Mouse (Mus musculus) hindbrain, embryonic 14.5 days (tissue): Measurements from ENCODE around the gene Arpp21. TPM values are rescaled to one million over a fixed set of nuclear protein-coding genes. Genes with fewer than 3 reads are reported as not detected.

Experiments used
- ATAC-seq: fragments of 200-750 bp; cut with Nextera tagmentation; 2 replicates; pipeline ENCODE4 v1.8.0; 2017; ENCODE audit warnings: moderate number of reproducible peaks, mild to moderate bottlenecking, moderate TSS enrichment, moderate library complexity; ENCODE audit not compliant: low FRiP score
- DNase-seq: peaks from one replicate; pipeline ENCODE4 v3.0.0-alpha.2; 2015; ENCODE audit warnings: low spot score
- H3K27ac ChIP-seq: fragments of 300-500 bp; sonication (generic); 2 replicates; pipeline ENCODE4 v1.5.1; 2014; ENCODE audit warnings: mild to moderate bottlenecking, moderate library complexity
- H3K27me3 ChIP-seq: fragments of 300-500 bp; sonication (generic); 2 replicates; pipeline ENCODE4 v1.6.1; 2014; ENCODE audit warnings: mild to moderate bottlenecking, low read length, mixed read lengths; ENCODE audit not compliant: control insufficient read depth, insufficient read depth
- H3K36me3 ChIP-seq: fragments of 300-500 bp; sonication (generic); replicated peaks from 2 replicates; pipeline ENCODE4 v1.6.1; 2014; ENCODE audit not compliant: control insufficient read depth, insufficient read depth
- H3K4me1 ChIP-seq: fragments of 300-500 bp; sonication (generic); replicated peaks from 2 replicates; pipeline ENCODE4 v1.6.1; 2014; ENCODE audit warnings: antibody characterized with exemption, low read length, mixed read lengths; ENCODE audit not compliant: control insufficient read depth, insufficient read depth
- H3K4me2 ChIP-seq: fragments of 300-500 bp; sonication (generic); replicated peaks from 2 replicates; pipeline ENCODE4 v1.6.1; 2014; ENCODE audit warnings: mild to moderate bottlenecking, moderate library complexity
- H3K4me3 ChIP-seq: fragments of 300-500 bp; sonication (generic); replicated peaks from 2 replicates; pipeline ENCODE4 v1.5.1; 2014; ENCODE audit warnings: mild to moderate bottlenecking, low read length
- H3K9ac ChIP-seq: fragments of 300-500 bp; sonication (generic); 2 replicates; pipeline ENCODE4 v1.6.1; 2014
- H3K9me3 ChIP-seq: fragments of 300-500 bp; sonication (generic); 2 replicates; pipeline ENCODE4 v1.6.1; 2016; ENCODE audit warnings: low read length; ENCODE audit not compliant: control insufficient read depth
- WGBS: fragments of 180-500 bp; shearing (Covaris S2); extraction: QIAGEN DNeasy Blood & Tissue Kit; methylation state at CpG from one replicate; pipeline ENCODE4 v1.1.7; 2014; 5-methylcytosine and 5-hydroxymethylcytosine counted together
- polyA plus RNA-seq: library from polyadenylated mRNA; unstranded; fragments of >200 nt; fragmentation: Nextera tagmentation; extraction: Ambion mirVana; gene quantifications from 2 replicates; pipeline ENCODE4 v1.2.1, GENCODE M21; 2014

Gene Arpp21
- polyA plus RNA-seq, result 29.1 and 40.8 TPM in 2 replicates

DNA sequence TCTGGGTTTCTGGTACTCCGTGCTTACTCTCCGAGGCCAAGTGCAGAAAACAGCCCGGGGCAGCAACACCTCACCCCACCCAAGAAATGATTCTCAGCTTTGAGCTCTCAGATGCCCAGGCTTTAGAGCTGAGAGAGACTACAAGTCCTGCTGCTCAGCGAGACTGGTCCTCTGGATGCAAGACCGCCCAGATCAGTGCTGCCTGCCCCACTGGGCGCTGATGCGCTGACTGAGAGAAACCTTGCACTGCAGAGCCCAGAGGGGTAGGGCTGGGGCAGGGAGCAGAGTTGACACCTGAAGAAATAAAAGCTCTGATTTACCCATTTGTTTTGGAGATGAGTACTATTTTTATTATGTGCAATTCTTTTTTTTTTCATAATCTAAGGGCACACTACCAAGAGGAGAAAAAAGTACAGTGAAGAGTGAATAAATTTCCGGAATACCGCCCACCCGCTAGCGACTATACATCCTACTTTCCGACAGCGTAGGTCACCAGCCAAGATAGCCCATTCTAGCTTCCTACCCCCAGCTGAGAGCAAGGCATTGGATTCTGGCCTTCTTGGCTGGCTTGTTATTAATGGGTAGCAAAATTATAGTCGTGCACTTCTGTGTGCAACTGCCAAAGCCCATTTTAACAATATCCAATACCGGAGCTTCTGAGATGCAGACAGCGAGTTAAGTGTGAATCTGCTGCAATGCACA is at the start of gene Arpp21:
Arpp21 (minus strand) TSS at position 243 of the 702 bp plus-strand sequence.
- ATAC-seq, result peak; percentile 55
- no peaks in the 10 kb centered on the region for H3K36me3 ChIP-seq
- peak within 1 kb of the TSS; percentile 98 for H3K27ac ChIP-seq
- DNase-seq, result peak; percentile 50
- 13% methylated on average over 16 of the region's 16 CpGs for WGBS
- peaks cover 6% of the 10 kb centered on the region; the same call in 1 of the 2 replicates for H3K27me3 ChIP-seq
- H3K4me3 ChIP-seq, result peak within 1 kb of the TSS; percentile 63
- H3K9me3 ChIP-seq, result no peaks in the 10 kb centered on the region
- H3K9ac ChIP-seq, result peak within 1 kb of the TSS; percentile 98
- peak within 1 kb of the TSS; percentile 88 for H3K4me2 ChIP-seq
- no peaks in the 10 kb centered on the region; the same call in 1 of the 2 replicates for H3K4me1 ChIP-seq

DNA sequence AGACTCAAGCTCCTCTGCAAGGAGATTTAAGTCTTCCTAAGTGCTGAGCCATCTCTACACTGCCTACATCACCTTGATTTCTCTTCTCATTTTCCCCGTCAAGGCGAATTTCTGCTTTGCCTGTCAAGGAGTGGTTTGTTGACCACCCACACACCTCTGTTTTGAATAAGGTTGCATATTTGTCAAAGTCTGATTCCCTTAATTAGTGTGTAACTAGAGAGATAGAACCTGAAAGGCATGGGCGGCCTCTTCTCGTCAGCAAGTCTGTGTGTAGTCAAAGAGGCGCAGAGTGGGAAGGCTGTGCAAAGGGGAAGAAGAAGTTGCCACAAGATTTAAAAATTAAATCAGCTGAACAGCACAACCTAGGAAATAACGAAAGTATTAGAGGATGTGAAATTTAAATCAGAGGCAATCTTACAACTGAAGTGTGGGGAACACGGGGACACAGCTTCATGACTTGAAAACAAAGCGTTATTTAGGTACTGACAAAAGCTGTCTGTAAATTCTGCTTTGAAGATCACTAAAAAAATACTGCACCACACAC is 36.8 kb upstream of the Arpp21 start:
- 86% methylated on average over 8 of the region's 8 CpGs for WGBS
- Histone ChIP-seq H3K4me3 (no peak overlapping the region), H3K9me3 (no peaks in the 10 kb centered on the region), H3K27me3 (no peaks in the 10 kb centered on the region), H3K4me1 (no peaks in the 10 kb centered on the region), H3K9ac (no peak overlapping the region), H3K4me2 (no peak overlapping the region), H3K36me3 (no peaks in the 10 kb centered on the region), H3K27ac (no peak overlapping the region)
- DNase-seq (no peak), ATAC-seq (no peak)

DNA sequence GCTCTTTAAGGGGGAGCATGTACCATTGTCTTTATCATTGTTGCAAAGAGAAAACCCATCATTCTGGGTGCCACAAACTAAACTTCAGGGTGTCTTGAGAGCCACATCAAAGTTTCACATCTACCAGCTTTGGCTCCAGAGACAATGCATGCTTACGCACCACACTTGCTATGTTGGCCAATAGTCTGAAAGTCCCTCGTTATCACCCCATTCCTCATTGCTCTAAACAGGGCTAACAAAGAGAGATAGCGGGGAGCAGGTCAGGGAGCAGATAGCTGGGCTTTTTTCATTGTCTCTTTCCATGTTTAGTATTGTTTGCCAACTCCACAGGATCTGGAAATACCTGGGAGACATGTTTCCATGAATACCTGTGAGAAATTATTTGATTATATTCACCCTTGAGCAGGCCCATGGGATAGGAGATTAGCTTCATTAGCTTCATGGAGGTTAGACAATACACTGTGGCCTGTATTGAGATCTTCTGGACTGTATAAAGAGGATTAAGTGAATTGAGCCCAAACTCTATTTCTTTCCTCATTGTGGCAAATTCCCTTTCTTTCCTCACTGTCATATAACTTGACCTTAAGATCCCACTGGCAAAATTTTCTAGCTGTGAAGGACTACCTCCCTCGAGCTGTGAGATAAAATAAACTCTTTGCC is 29.4 kb upstream of the Arpp21 start:
- Histone ChIP-seq H3K9ac (no peak overlapping the region), H3K4me3 (no peak overlapping the region), H3K4me2 (no peak overlapping the region), H3K36me3 (no peaks in the 10 kb centered on the region), H3K9me3 (no peaks in the 10 kb centered on the region), H3K27ac (no peak overlapping the region), H3K27me3 (no peaks in the 10 kb centered on the region), H3K4me1 (no peaks in the 10 kb centered on the region)
- 70% methylated on average over 4 of the region's 4 CpGs for WGBS
- ATAC-seq (no peak), DNase-seq (no peak)

DNA sequence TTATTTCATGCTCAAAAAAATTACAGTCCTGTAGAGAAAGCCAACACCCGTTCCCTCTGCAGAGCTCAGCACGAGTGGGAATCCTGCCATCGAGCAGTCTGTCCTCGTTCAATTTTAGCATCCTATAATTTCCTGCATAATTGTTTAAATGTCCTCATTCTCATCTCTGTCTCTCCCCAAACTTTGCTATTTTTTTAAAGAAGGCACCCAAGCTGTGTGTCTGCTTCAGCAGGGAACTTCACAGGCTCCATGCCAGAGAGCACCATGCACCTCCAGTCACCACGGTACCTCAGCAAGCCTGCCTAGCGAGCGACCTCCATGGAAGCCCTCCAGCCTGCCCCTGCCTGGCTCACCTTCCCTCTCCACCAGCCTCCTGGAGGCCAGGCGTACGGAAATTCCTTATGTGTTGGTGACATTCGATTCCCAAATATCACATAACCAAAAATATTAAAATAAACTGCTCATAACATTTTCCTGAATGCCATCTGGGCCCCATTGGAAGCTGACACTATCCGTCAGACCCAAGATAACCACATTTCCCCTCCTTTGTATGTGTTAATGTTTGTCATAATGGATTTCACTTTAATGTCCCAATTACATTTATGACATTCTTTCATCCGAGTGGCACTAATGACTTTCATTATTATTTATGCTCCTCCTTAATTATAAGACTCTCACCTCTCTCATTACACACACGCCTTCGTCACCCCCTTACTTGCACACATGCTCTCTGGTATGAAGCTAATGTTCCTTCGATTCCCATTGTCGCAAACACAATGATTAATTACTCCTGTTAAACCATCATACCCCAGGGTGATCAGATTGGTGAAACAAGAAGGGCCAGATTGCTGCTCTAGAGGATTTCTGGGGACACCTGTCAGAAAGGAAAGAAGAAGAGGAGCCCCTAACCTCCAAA is 26.5 kb upstream of the Arpp21 start:
- Histone ChIP-seq H3K36me3 (no peaks in the 10 kb centered on the region), H3K9ac (no peak overlapping the region), H3K4me3 (no peak overlapping the region), H3K4me1 (no peaks in the 10 kb centered on the region), H3K27ac (peak overlapping the region; percentile 7; the same call in 1 of the 2 replicates), H3K9me3 (no peaks in the 10 kb centered on the region), H3K27me3 (no peaks in the 10 kb centered on the region), H3K4me2 (no peak overlapping the region)
- peak; percentile 51; the same call in 1 of the 2 replicates for ATAC-seq
- WGBS, result 65% methylated on average over 16 of the region's 16 CpGs
- no peak for DNase-seq

DNA sequence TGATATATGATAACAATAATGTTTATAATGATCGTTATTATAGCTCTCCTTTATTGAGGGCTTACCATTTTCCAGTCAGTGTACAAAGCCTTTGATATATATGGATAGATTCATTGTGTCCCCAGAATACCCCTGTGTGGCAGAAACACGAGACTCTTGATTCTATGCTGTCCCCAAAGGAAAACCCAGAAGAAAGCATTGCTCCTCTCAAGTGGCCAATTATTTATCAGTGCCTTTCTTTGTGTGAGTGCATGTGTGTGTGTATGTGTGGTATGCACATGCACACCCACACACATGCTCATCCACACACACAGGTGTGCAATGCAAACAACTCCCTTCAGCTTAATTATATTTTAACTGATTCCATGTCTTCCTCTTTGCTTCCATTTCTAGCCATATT is 25.8 kb upstream of the Arpp21 start:
- no peak for DNase-seq

DNA sequence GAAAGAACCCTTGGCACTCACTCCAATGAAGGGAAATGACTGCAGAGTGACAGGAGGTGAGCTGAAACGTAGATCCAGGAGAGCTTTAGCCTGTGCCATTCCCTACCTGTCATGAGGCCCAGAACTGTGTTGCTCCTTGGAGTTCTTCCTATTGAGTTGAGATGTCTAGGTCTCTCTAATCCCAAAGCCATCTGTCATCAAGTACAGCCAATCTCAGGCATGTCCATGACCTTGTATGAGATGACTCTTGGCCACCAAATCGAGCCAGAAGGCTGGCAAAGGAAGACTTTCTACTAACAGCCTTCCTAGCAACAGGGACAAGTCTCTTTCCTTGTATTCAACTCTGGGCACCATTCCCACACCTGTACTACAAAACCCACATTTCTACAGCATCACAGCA is 25.0 kb upstream of the Arpp21 start:
- H3K4me2 ChIP-seq, result no peak overlapping the region
- DNase-seq (no peak), ATAC-seq (no peak)
- H3K9ac ChIP-seq, result no peak overlapping the region
- 0 out of 2 replicates have a peak overlapping the region, but pooled peaks have one; percentile 7 for H3K27ac ChIP-seq
- H3K4me1 ChIP-seq, result no peaks in the 10 kb centered on the region
- no peaks in the 10 kb centered on the region for H3K27me3 ChIP-seq
- WGBS, result 82% methylated on average over 2 of the region's 2 CpGs
- no peaks in the 10 kb centered on the region for H3K36me3 ChIP-seq
- no peak overlapping the region for H3K4me3 ChIP-seq
- H3K9me3 ChIP-seq, result no peaks in the 10 kb centered on the region

More for the DNA sequence above, 25.8 kb upstream of the Arpp21 start:
- Histone ChIP-seq H3K27ac (peak overlapping the region; percentile 7; the same call in 1 of the 2 replicates), H3K36me3 (no peaks in the 10 kb centered on the region), H3K9me3 (no peaks in the 10 kb centered on the region), H3K4me3 (no peak overlapping the region), H3K27me3 (no peaks in the 10 kb centered on the region), H3K4me1 (no peaks in the 10 kb centered on the region), H3K9ac (no peak overlapping the region), H3K4me2 (no peak overlapping the region)
- ATAC-seq, result no peak
- 57% methylated on average over 2 of the region's 2 CpGs for WGBS

DNA sequence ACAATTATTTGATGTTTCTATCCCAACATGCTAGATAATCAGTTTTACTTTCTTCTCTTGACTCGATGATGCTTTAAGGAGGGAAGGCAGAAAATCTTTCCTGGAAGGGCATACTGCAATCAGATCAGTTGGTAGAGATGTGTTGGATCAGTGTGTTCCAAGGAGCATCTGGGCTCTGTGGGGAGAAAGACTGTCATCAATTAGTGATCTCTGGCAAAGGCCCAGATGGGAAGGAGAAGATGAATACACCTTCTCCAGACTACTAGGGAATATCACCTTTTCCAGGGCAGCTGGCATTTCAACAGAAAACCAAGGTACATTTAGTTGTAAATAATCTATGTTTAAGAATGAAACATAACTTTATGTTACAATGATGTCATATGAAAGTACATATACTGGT is 22.8 kb upstream of the Arpp21 start:
- H3K9ac ChIP-seq, result no peak overlapping the region
- no peak overlapping the region for H3K4me3 ChIP-seq
- 87% methylated on average over 1 of the region's 1 CpGs for WGBS
- ATAC-seq, result no peak
- H3K36me3 ChIP-seq, result no peaks in the 10 kb centered on the region
- H3K4me1 ChIP-seq, result no peaks in the 10 kb centered on the region
- H3K27ac ChIP-seq, result no peak overlapping the region
- no peaks in the 10 kb centered on the region for H3K27me3 ChIP-seq
- no peak for DNase-seq
- H3K4me2 ChIP-seq, result no peak overlapping the region
- H3K9me3 ChIP-seq, result no peaks in the 10 kb centered on the region

DNA sequence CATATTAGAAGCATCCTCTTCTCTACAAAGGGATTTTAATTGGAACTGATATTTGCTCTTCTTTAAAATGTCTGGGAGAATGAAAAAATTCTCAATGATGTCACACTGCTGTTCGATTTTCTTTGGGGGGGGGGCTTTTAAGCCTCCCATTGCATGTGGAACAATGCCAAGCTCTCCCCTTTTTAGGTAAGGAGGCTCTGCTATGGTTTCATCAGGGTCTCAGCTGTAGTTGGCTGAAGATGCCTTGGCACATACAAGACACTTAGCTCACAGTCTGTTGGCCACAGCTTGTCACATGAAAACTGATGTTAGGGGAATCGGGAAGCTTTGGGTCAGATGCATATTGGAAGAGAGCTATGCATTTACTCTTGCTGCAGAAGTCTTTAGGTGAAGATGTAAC is 20.2 kb upstream of the Arpp21 start:
- Histone ChIP-seq H3K27ac (no peak overlapping the region), H3K9me3 (no peaks in the 10 kb centered on the region), H3K27me3 (no peaks in the 10 kb centered on the region), H3K9ac (no peak overlapping the region), H3K36me3 (no peaks in the 10 kb centered on the region), H3K4me1 (no peaks in the 10 kb centered on the region), H3K4me2 (no peak overlapping the region), H3K4me3 (no peak overlapping the region)
- no peak for DNase-seq
- WGBS, result 71% methylated on average over 2 of the region's 2 CpGs
- no peak for ATAC-seq

DNA sequence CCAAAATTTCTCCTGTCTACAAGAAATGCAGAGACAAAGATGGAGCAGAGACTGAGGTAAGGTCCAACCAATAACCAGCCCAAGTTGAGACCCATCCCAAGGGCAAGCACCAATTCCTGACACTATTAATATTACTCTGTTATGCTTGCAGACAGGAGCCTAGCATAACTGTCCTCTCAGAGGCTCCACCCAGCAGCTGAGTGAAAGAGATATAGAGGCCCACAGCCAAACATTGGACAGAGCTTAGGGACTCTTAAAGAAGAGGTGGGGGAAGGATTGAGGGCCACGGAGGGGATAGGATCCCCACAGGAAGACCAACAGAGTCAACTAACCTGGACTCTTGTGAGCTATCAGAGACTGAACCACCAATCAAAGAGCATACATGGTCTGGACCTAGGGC is 18.0 kb upstream of the Arpp21 start:
- WGBS, result 83% methylated on average over 1 of the region's 1 CpGs
- ATAC-seq (no peak), DNase-seq (no peak)
- no peak overlapping the region for H3K4me3 ChIP-seq
- no peaks in the 10 kb centered on the region for H3K36me3 ChIP-seq
- no peak overlapping the region for H3K9ac ChIP-seq
- H3K27ac ChIP-seq, result no peak overlapping the region
- no peak overlapping the region for H3K4me2 ChIP-seq
- H3K27me3 ChIP-seq, result no peaks in the 10 kb centered on the region
- no peaks in the 10 kb centered on the region for H3K9me3 ChIP-seq
- no peaks in the 10 kb centered on the region for H3K4me1 ChIP-seq
